In genomic region chr2:8676546-8676945, GRCm38 (mm10) we compare ENCODE assay signal across 8 mouse cellular contexts.
A peak's percentile ranks its signal among the peaks of the same experiment; 100 is the strongest.
DNase-seq lines count a peak whose midpoint lies in the region; ATAC-seq and TF ChIP-seq lines count a peak whose summit lies in the region.

No protein-coding gene starts in this region.

- H3K4me3 ChIP-seq in lung, adult 2 months (replicated peaks; ENCODE audit: extremely low read depth, low read depth, low read length) = no peak overlapping the region

- TF ChIP-seq POLR2A in lung, adult 2 months (IDR thresholded peaks at IDR 0.05; ENCODE audit: borderline replicate concordance, extremely low read depth, low read depth, low read length) = no peak

- peak; percentile 45; the same call in 1 of the 2 replicates for TF ChIP-seq CTCF in lung, adult 2 months (IDR thresholded peaks at IDR 0.05; ENCODE audit: insufficient read depth, low read length)

- DNase-seq in cerebellum, adult 18-20 months = peak; percentile 1 to 5
- DNase-seq in cerebellum, adult 8-10 months = no peak
- DNase-seq in lung, adult 2 months = peak; percentile 9
- no peak for DNase-seq in lung, adult 18-20 months
- peak; percentile 28 for DNase-seq in ZHBTc4 (ENCODE audit: low read depth, low spot score)
- DNase-seq in kidney, postnatal 4 days = peak; percentile 41 to 63
- peak; percentile 66 for DNase-seq in right cerebral cortex, postnatal 4 days

- no peak for ATAC-seq in erythroid progenitor cell, adult 5-6 weeks (replicated peaks; ENCODE audit: low FRiP score, poor library complexity, severe bottlenecking)

- WGBS in lung, adult 2 months = 7% methylated on average over 4 of the region's 4 CpGs

- H3K4me1 ChIP-seq in lung, adult 2 months (ENCODE audit: control insufficient read depth, insufficient read depth, low read length) = no peaks in the 10 kb centered on the region

Comparison
In these comparisons a context has a peak if more than half of its experiments do, and no peak if none do; other contexts are left out.
1. DNase-seq: peak in cerebellum, adult 18-20 months (2 of 2), lung, adult 2 months (single experiment), ZHBTc4 (single experiment), kidney, postnatal 4 days (2 of 2) and right cerebral cortex, postnatal 4 days (single experiment); none in cerebellum, adult 8-10 months (single experiment) and lung, adult 18-20 months (0 of 2).